Mouse (Mus musculus) urinary bladder, postnatal 4 days (tissue): ENCODE measurements around the gene B2m.
"Not testable (repeated sequence)": the region's sequence is repeated elsewhere in the genome, so short reads cannot be mapped to it uniquely, and the experiment has no call there.

Source experiments
- DNase-seq, 2 experiments: peaks; one replicate each; pipeline ENCODE4 v3.0.0; 2021 to 2022; ENCODE audit warnings: low spot score in 2 of 2

The B2m gene

GRCm38 (mm10) chr2:122147508-122148241 lies at the start of gene B2m:
B2m (plus strand) TSS chr2:122147686.
- peak; percentile 89 to 93 for DNase-seq

- DNase-seq: not testable (repeated sequence)
Observed at GRCm38 (mm10) chr2:122097686-122098085, 49.8 kb upstream of the B2m start.

- DNase-seq: no peak
Observed at GRCm38 (mm10) chr2:122102070-122102469, 45.4 kb upstream of the B2m start.

GRCm38 (mm10) chr2:122108101-122108500 lies 39.4 kb upstream of the B2m start:
- no peak for DNase-seq

- no peak for DNase-seq
Observed at GRCm38 (mm10) chr2:122109714-122110113, 37.8 kb upstream of the B2m start.

GRCm38 (mm10) chr2:122116888-122117287 lies 30.6 kb upstream of the B2m start:
- no peak for DNase-seq

- DNase-seq: peak; percentile 97
Observed at GRCm38 (mm10) chr2:122117961-122118958, 29.2 kb upstream of the B2m start, which contains the start of gene Spg11. Spg11 (minus strand) TSS chr2:122118386.

- no peak for DNase-seq
Observed at GRCm38 (mm10) chr2:122125680-122126572, 21.6 kb upstream of the B2m start.

- DNase-seq: no peak
Observed at GRCm38 (mm10) chr2:122126765-122127347, 20.6 kb upstream of the B2m start.

- DNase-seq: no peak
Observed at GRCm38 (mm10) chr2:122127635-122128034, 19.9 kb upstream of the B2m start.

GRCm38 (mm10) chr2:122132078-122132477 lies 15.4 kb upstream of the B2m start:
- DNase-seq: no peak

GRCm38 (mm10) chr2:122132618-122133017 lies 14.9 kb upstream of the B2m start:
- DNase-seq: no peak

GRCm38 (mm10) chr2:122137839-122138465 lies 9.5 kb upstream of the B2m start:
- no peak for DNase-seq

GRCm38 (mm10) chr2:122140815-122141214 lies 6.7 kb upstream of the B2m start:
- no peak for DNase-seq

- DNase-seq: no peak
Observed at GRCm38 (mm10) chr2:122141332-122141967, 6.0 kb upstream of the B2m start.

GRCm38 (mm10) chr2:122143111-122143510 lies 4.4 kb upstream of the B2m start:
- no peak for DNase-seq

GRCm38 (mm10) chr2:122145756-122146155 lies 1.7 kb upstream of the B2m start:
- no peak for DNase-seq

- no peak for DNase-seq
Observed at GRCm38 (mm10) chr2:122146687-122147086, 799 bp upstream of the B2m start.

- peak in 1 of 2 experiments; percentile 33 for DNase-seq
Observed at GRCm38 (mm10) chr2:122148242-122148917, 894 bp downstream of the B2m start.

- DNase-seq: no peak
Observed at GRCm38 (mm10) chr2:122149316-122149715, 1.8 kb downstream of the B2m start.
